Comparison of ENCODE assay signal across 9 mouse cellular contexts in the genomic region with DNA sequence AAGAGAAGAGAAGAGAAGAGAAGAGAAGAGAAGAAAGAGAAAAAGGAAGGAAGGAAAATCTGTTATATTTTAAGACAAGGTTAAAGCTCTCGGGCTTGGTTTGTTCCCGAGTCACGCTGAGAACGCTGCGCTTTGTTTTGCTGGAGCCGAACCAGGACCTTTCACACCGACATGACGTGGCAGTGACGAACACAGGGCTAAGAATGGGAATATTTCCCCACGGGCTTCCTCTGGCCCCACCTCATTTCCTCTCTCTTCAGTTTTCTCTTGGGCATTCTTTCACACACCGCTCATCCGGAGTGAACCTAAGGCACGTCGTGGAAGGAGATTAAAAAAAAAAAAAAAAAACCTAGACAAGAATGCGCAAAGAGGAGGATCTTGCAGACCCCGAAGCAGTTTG. TPM values are rescaled to one million over a fixed set of nuclear protein-coding genes. Genes with fewer than 3 reads are reported as not detected.
DNase-seq lines count a peak whose midpoint lies in the region; ATAC-seq and TF ChIP-seq lines count a peak whose summit lies in the region.
"Had no signal": no experiment of that assay in that cellular context is flagged by ENCODE, and none has a peak within 500 bp of the region (broad histone marks: within the 10 kb centered on the region; RNA-seq: fewer than 3 reads in every experiment).

No protein-coding gene starts in this region.

- H3K9ac ChIP-seq in embryonic facial prominence, embryonic 14.5 days (ENCODE audit: low read depth, low read length): no peak overlapping the region
- no peak overlapping the region for H3K9ac ChIP-seq in liver, postnatal 0 days (replicated peaks)
- H3K9ac ChIP-seq in forebrain, postnatal 0 days: no peak overlapping the region

- no peak for TF ChIP-seq EP300 in liver, postnatal 0 days (IDR thresholded peaks at IDR 0.05; ENCODE audit: low read depth)

- no peak for ATAC-seq in embryonic facial prominence, embryonic 14.5 days (ENCODE audit: low read depth)
- no peak for ATAC-seq in liver, postnatal 0 days
- ATAC-seq in forebrain, postnatal 0 days: no peak

- WGBS in embryonic facial prominence, embryonic 14.5 days: 57% methylated on average over 16 of the region's 16 CpGs
- WGBS in embryonic facial prominence, embryonic 10.5 days: 71% methylated on average over 16 of the region's 16 CpGs
- 26% methylated on average over 16 of the region's 16 CpGs for WGBS in liver, postnatal 0 days (ENCODE audit: insufficient replicate concordance)
- WGBS in forebrain, postnatal 0 days: 73% methylated on average over 16 of the region's 16 CpGs

- intact Hi-C loops in heart, postnatal 25 days (cut with DNase I): loop anchor here (2.0 to 10.0 kb wide), 3 partner anchors 25 to 212 kb away; no protein-coding TSS in a partner anchor

- H3K4me2 ChIP-seq in embryonic facial prominence, embryonic 14.5 days (ENCODE audit: low read depth, low read length): peak overlapping the region; percentile 20
- H3K4me2 ChIP-seq in liver, postnatal 0 days (ENCODE audit: low read depth, low read length): peak overlapping the region; percentile 46
- H3K4me2 ChIP-seq in forebrain, postnatal 0 days (ENCODE audit: low read depth): no peak overlapping the region

- H3K27me3 ChIP-seq in embryonic facial prominence, embryonic 14.5 days (replicated peaks; ENCODE audit: control insufficient read depth, insufficient read depth, low read length): no peaks in the 10 kb centered on the region
- H3K27me3 ChIP-seq in embryonic facial prominence, embryonic 10.5 days (replicated peaks; ENCODE audit: low read depth, poor library complexity, severe bottlenecking): no peaks in the 10 kb centered on the region
- no peaks in the 10 kb centered on the region for H3K27me3 ChIP-seq in liver, postnatal 0 days (ENCODE audit: insufficient read depth, low read length)
- H3K27me3 ChIP-seq in forebrain, postnatal 0 days (ENCODE audit: insufficient read depth, low read length): no peaks in the 10 kb centered on the region
- H3K27me3 ChIP-seq: megakaryocyte, embryonic 14.5 days had no signal

- peak; percentile 36 for DNase-seq in embryonic facial prominence, embryonic 14.5 days (ENCODE audit: low spot score)
- DNase-seq in embryonic facial prominence, embryonic 10.5 days (ENCODE audit: low spot score): no peak
- peak; percentile 52 for DNase-seq in adrenal gland, adult 8-10 months
- peak; percentile 74 for DNase-seq in heart, postnatal 25 days (ENCODE audit: low spot score)
- DNase-seq in liver, postnatal 0 days: peak; percentile 18
- no peak for DNase-seq in forebrain, postnatal 0 days
- no peak for DNase-seq in thymus, postnatal 25 days
- no peak for DNase-seq in urinary bladder, postnatal 14 days (ENCODE audit: low spot score)

- no peak for TF ChIP-seq CTCF in liver, postnatal 0 days (IDR thresholded peaks at IDR 0.05; ENCODE audit: low read depth)
- TF ChIP-seq CTCF in forebrain, postnatal 0 days (IDR thresholded peaks at IDR 0.05; ENCODE audit: low read depth): no peak

- peak overlapping the region; percentile 44; the same call in 1 of the 2 replicates for H3K27ac ChIP-seq in embryonic facial prominence, embryonic 14.5 days (replicated peaks; ENCODE audit: low read depth, low read length)
- no peak overlapping the region for H3K27ac ChIP-seq in embryonic facial prominence, embryonic 10.5 days (replicated peaks)
- no peak overlapping the region for H3K27ac ChIP-seq in liver, postnatal 0 days (ENCODE audit: low read depth)
- H3K27ac ChIP-seq in forebrain, postnatal 0 days (ENCODE audit: low read depth, low read length): no peak overlapping the region

- H3K4me1 ChIP-seq in embryonic facial prominence, embryonic 14.5 days (ENCODE audit: control insufficient read depth, insufficient read depth, low read length): no peaks in the 10 kb centered on the region
- H3K4me1 ChIP-seq in embryonic facial prominence, embryonic 10.5 days: peaks cover 12% of the 10 kb centered on the region
- H3K4me1 ChIP-seq in liver, postnatal 0 days (ENCODE audit: insufficient read depth): no peaks in the 10 kb centered on the region
- no peaks in the 10 kb centered on the region for H3K4me1 ChIP-seq in forebrain, postnatal 0 days (ENCODE audit: insufficient read depth)
- H3K4me1 ChIP-seq: megakaryocyte, embryonic 14.5 days had no signal

- H3K4me3 ChIP-seq in embryonic facial prominence, embryonic 14.5 days (ENCODE audit: low read depth, low read length): no peak overlapping the region
- no peak overlapping the region for H3K4me3 ChIP-seq in embryonic facial prominence, embryonic 10.5 days
- H3K4me3 ChIP-seq in liver, postnatal 0 days (ENCODE audit: low read depth, low read length): no peak overlapping the region
- H3K4me3 ChIP-seq in forebrain, postnatal 0 days (ENCODE audit: low read depth, low read length): no peak overlapping the region
- H3K4me3 ChIP-seq: megakaryocyte, embryonic 14.5 days had no signal

- H3K36me3 ChIP-seq in embryonic facial prominence, embryonic 14.5 days (ENCODE audit: control insufficient read depth, insufficient read depth, low read length): no peaks in the 10 kb centered on the region
- H3K36me3 ChIP-seq in embryonic facial prominence, embryonic 10.5 days (replicated peaks): no peaks in the 10 kb centered on the region
- no peaks in the 10 kb centered on the region for H3K36me3 ChIP-seq in liver, postnatal 0 days (replicated peaks; ENCODE audit: insufficient read depth, low read length)
- H3K36me3 ChIP-seq in forebrain, postnatal 0 days (ENCODE audit: insufficient read depth): no peaks in the 10 kb centered on the region

- no peaks in the 10 kb centered on the region for H3K9me3 ChIP-seq in embryonic facial prominence, embryonic 14.5 days (ENCODE audit: control insufficient read depth, low read length)
- no peaks in the 10 kb centered on the region for H3K9me3 ChIP-seq in embryonic facial prominence, embryonic 10.5 days
- no peaks in the 10 kb centered on the region for H3K9me3 ChIP-seq in liver, postnatal 0 days (ENCODE audit: low read length)
- no peaks in the 10 kb centered on the region for H3K9me3 ChIP-seq in forebrain, postnatal 0 days (ENCODE audit: low read length)

RNA-seq across cellular contexts. Expression of gene Ednrb, which starts 28.7 kb away (rescaled TPM):
- 51.4 and 56.7 TPM in 2 replicates for polyA plus RNA-seq in embryonic facial prominence, embryonic 14.5 days (2014; fragmentation: Nextera tagmentation; extraction: Ambion mirVana)
- 21.1 and 34.5 TPM in 2 replicates for polyA plus RNA-seq in embryonic facial prominence, embryonic 10.5 days (2016; fragmentation: Nextera tagmentation; extraction: Ambion mirVana)
- total RNA-seq in adrenal gland, adult 8-10 months (2022): 10 to 100 TPM; 41.5 to 51.0 (median 42.6) TPM
- total RNA-seq in heart, postnatal 25 days (2021): 10 to 100 TPM; 15.9 to 20.4 TPM
- 7.9 and 10.0 TPM in 2 replicates for polyA plus RNA-seq in liver, postnatal 0 days (2015; fragmentation: Nextera tagmentation; extraction: Ambion mirVana)
- 79.3 and 97.4 TPM in 2 replicates for total RNA-seq in forebrain, postnatal 0 days (2014; rRNA removed)
- polyA plus RNA-seq in forebrain, postnatal 0 days (2015; fragmentation: Nextera tagmentation; extraction: Ambion mirVana): 65.7 and 92.2 TPM in 2 replicates

Comparison
In these comparisons a context has a peak if more than half of its experiments do, and no peak if none do; other contexts are left out.
1. DNase-seq: peak in embryonic facial prominence, embryonic 14.5 days (single experiment), adrenal gland, adult 8-10 months (single experiment), heart, postnatal 25 days (single experiment) and liver, postnatal 0 days (single experiment); none in embryonic facial prominence, embryonic 10.5 days (single experiment), forebrain, postnatal 0 days (single experiment), thymus, postnatal 25 days (single experiment) and urinary bladder, postnatal 14 days (single experiment).